Mouse (Mus musculus): ENCODE results near the gene Hopx. TPM values are rescaled to one million over a fixed set of nuclear protein-coding genes. Genes with fewer than 3 reads are reported as not detected.
A peak's percentile ranks its signal among the peaks of the same experiment; 100 is the strongest.

The Hopx gene
- polyA plus RNA-seq, 1 experiment from 2014 or later = 5.5 TPM

- H3K9me3 ChIP-seq = no peaks in the 10 kb centered on the region
- H3K9ac ChIP-seq = no peak overlapping the region
- no peak overlapping the region for H3K4me2 ChIP-seq
- no peak overlapping the region for H3K27ac ChIP-seq
- 90% methylated on average over 4 of the region's 4 CpGs for WGBS
- no peaks in the 10 kb centered on the region for H3K27me3 ChIP-seq
- ATAC-seq (ENCODE audit: insufficient number of reproducible peaks, low FRiP score, low TSS enrichment, low read depth) = no peak
- no peak overlapping the region for H3K4me3 ChIP-seq
- H3K36me3 ChIP-seq = no peaks in the 10 kb centered on the region
- 0 out of 2 replicates have a peak, but pooled peaks cover 3% of the 10 kb centered on the region for H3K4me1 ChIP-seq
Observed at GRCm38 (mm10) chr5:77084418-77084817, 30.5 kb downstream of the Hopx start.

- 0 out of 2 replicates have a peak, but pooled peaks cover 3% of the 10 kb centered on the region for H3K4me1 ChIP-seq
- no peak overlapping the region for H3K4me2 ChIP-seq
- no peaks in the 10 kb centered on the region for H3K9me3 ChIP-seq
- H3K9ac ChIP-seq = no peak overlapping the region
- no peaks in the 10 kb centered on the region for H3K36me3 ChIP-seq
- H3K27ac ChIP-seq = no peak overlapping the region
- no peak overlapping the region for H3K4me3 ChIP-seq
- WGBS = 77% methylated on average over 7 of the region's 7 CpGs
- H3K27me3 ChIP-seq = no peaks in the 10 kb centered on the region
- ATAC-seq (ENCODE audit: insufficient number of reproducible peaks, low FRiP score, low TSS enrichment, low read depth) = no peak
Observed at GRCm38 (mm10) chr5:77082735-77083134, 32.2 kb downstream of the Hopx start.

- H3K4me3 ChIP-seq = no peak overlapping the region
- H3K4me2 ChIP-seq = no peak overlapping the region
- H3K9ac ChIP-seq = no peak overlapping the region
- H3K36me3 ChIP-seq = no peaks in the 10 kb centered on the region
- peaks cover 7% of the 10 kb centered on the region; the same call in 1 of the 2 replicates for H3K4me1 ChIP-seq
- no peaks in the 10 kb centered on the region for H3K9me3 ChIP-seq
- 29% methylated on average over 4 of the region's 4 CpGs for WGBS
- H3K27ac ChIP-seq = peak overlapping the region; percentile 78
- ATAC-seq (ENCODE audit: insufficient number of reproducible peaks, low FRiP score, low TSS enrichment, low read depth) = peak; percentile 91
- H3K27me3 ChIP-seq = no peaks in the 10 kb centered on the region
Observed at GRCm38 (mm10) chr5:77080761-77081160, 34.2 kb downstream of the Hopx start.

- peak overlapping the region; percentile 86 for H3K27ac ChIP-seq
- no peak overlapping the region for H3K4me3 ChIP-seq
- no peaks in the 10 kb centered on the region for H3K9me3 ChIP-seq
- 74% methylated on average over 4 of the region's 4 CpGs for WGBS
- H3K9ac ChIP-seq = no peak overlapping the region
- no peaks in the 10 kb centered on the region for H3K36me3 ChIP-seq
- no peak overlapping the region for H3K4me2 ChIP-seq
- ATAC-seq (ENCODE audit: insufficient number of reproducible peaks, low FRiP score, low TSS enrichment, low read depth) = no peak
- no peaks in the 10 kb centered on the region for H3K27me3 ChIP-seq
- peaks cover 19% of the 10 kb centered on the region for H3K4me1 ChIP-seq
Observed at GRCm38 (mm10) chr5:77075951-77076350, 39.0 kb downstream of the Hopx start.

- peak; percentile 83 for ATAC-seq (ENCODE audit: insufficient number of reproducible peaks, low FRiP score, low TSS enrichment, low read depth)
- Histone ChIP-seq H3K27ac (peak overlapping the region; percentile 86), H3K36me3 (no peaks in the 10 kb centered on the region), H3K4me3 (no peak overlapping the region), H3K9me3 (no peaks in the 10 kb centered on the region), H3K27me3 (no peaks in the 10 kb centered on the region), H3K4me1 (peaks cover 16% of the 10 kb centered on the region), H3K9ac (no peak overlapping the region), H3K4me2 (no peak overlapping the region)
- WGBS = 45% methylated on average over 2 of the region's 2 CpGs
Observed at GRCm38 (mm10) chr5:77074914-77075313, 40.0 kb downstream of the Hopx start.

GRCm38 (mm10) chr5:77073794-77074193 lies 41.1 kb downstream of the Hopx start:
- H3K4me2 ChIP-seq = no peak overlapping the region
- WGBS = 83% methylated on average over 8 of the region's 8 CpGs
- H3K9me3 ChIP-seq = no peaks in the 10 kb centered on the region
- no peak overlapping the region for H3K4me3 ChIP-seq
- H3K36me3 ChIP-seq = no peaks in the 10 kb centered on the region
- H3K4me1 ChIP-seq = peaks cover 16% of the 10 kb centered on the region
- no peak overlapping the region for H3K27ac ChIP-seq
- no peak overlapping the region for H3K9ac ChIP-seq
- no peaks in the 10 kb centered on the region for H3K27me3 ChIP-seq
- ATAC-seq (ENCODE audit: insufficient number of reproducible peaks, low FRiP score, low TSS enrichment, low read depth) = no peak

GRCm38 (mm10) chr5:77071626-77072025 lies 43.3 kb downstream of the Hopx start:
- Histone ChIP-seq H3K9me3 (no peaks in the 10 kb centered on the region), H3K27ac (no peak overlapping the region), H3K4me1 (peaks cover 16% of the 10 kb centered on the region), H3K4me3 (no peak overlapping the region), H3K27me3 (no peaks in the 10 kb centered on the region), H3K9ac (no peak overlapping the region), H3K4me2 (no peak overlapping the region), H3K36me3 (no peaks in the 10 kb centered on the region)
- WGBS = 79% methylated on average over 3 of the region's 3 CpGs
- ATAC-seq (ENCODE audit: insufficient number of reproducible peaks, low FRiP score, low TSS enrichment, low read depth) = no peak

GRCm38 (mm10) chr5:77070987-77071386 lies 43.9 kb downstream of the Hopx start:
- ATAC-seq (ENCODE audit: insufficient number of reproducible peaks, low FRiP score, low TSS enrichment, low read depth) = no peak
- no peak overlapping the region for H3K4me2 ChIP-seq
- no peaks in the 10 kb centered on the region for H3K36me3 ChIP-seq
- H3K9ac ChIP-seq = no peak overlapping the region
- WGBS = 72% methylated on average over 2 of the region's 2 CpGs
- no peak overlapping the region for H3K4me3 ChIP-seq
- no peaks in the 10 kb centered on the region for H3K27me3 ChIP-seq
- peaks cover 15% of the 10 kb centered on the region for H3K4me1 ChIP-seq
- H3K9me3 ChIP-seq = no peaks in the 10 kb centered on the region
- no peak overlapping the region for H3K27ac ChIP-seq

GRCm38 (mm10) chr5:77067321-77067720 lies 47.6 kb downstream of the Hopx start:
- H3K4me2 ChIP-seq = no peak overlapping the region
- ATAC-seq (ENCODE audit: insufficient number of reproducible peaks, low FRiP score, low TSS enrichment, low read depth) = no peak
- no peak overlapping the region for H3K27ac ChIP-seq
- no peak overlapping the region for H3K9ac ChIP-seq
- no peaks in the 10 kb centered on the region for H3K27me3 ChIP-seq
- H3K4me1 ChIP-seq = no peaks in the 10 kb centered on the region
- H3K9me3 ChIP-seq = no peaks in the 10 kb centered on the region
- H3K4me3 ChIP-seq = no peak overlapping the region
- 63% methylated on average over 8 of the region's 8 CpGs for WGBS
- H3K36me3 ChIP-seq = no peaks in the 10 kb centered on the region

- peaks cover 7% of the 10 kb centered on the region; the same call in 1 of the 2 replicates for H3K4me1 ChIP-seq
- H3K9me3 ChIP-seq = no peaks in the 10 kb centered on the region
- 34% methylated on average over 17 of the region's 17 CpGs for WGBS
- H3K27ac ChIP-seq = no peak overlapping the region
- no peak for ATAC-seq (ENCODE audit: insufficient number of reproducible peaks, low FRiP score, low TSS enrichment, low read depth)
- no peak overlapping the region for H3K9ac ChIP-seq
- H3K4me3 ChIP-seq = peak overlapping the region; percentile 10; the same call in 1 of the 2 replicates
- H3K4me2 ChIP-seq = no peak overlapping the region
- H3K27me3 ChIP-seq = no peaks in the 10 kb centered on the region
- no peaks in the 10 kb centered on the region for H3K36me3 ChIP-seq
Observed at GRCm38 (mm10) chr5:77061372-77062038, 53.4 kb downstream of the Hopx start.

GRCm38 (mm10) chr5:77060363-77060762 lies 54.6 kb downstream of the Hopx start:
- no peak overlapping the region for H3K4me2 ChIP-seq
- no peak for ATAC-seq (ENCODE audit: insufficient number of reproducible peaks, low FRiP score, low TSS enrichment, low read depth)
- H3K36me3 ChIP-seq = no peaks in the 10 kb centered on the region
- H3K27me3 ChIP-seq = no peaks in the 10 kb centered on the region
- H3K9me3 ChIP-seq = no peaks in the 10 kb centered on the region
- H3K27ac ChIP-seq = no peak overlapping the region
- H3K4me1 ChIP-seq = peaks cover 7% of the 10 kb centered on the region; the same call in 1 of the 2 replicates
- no peak overlapping the region for H3K4me3 ChIP-seq
- WGBS = 32% methylated on average over 10 of the region's 10 CpGs
- H3K9ac ChIP-seq = no peak overlapping the region

GRCm38 (mm10) chr5:77056881-77057440 lies 58.0 kb downstream of the Hopx start:
- 63% methylated on average over 12 of the region's 12 CpGs for WGBS
- no peak overlapping the region for H3K4me3 ChIP-seq
- no peak overlapping the region for H3K27ac ChIP-seq
- no peaks in the 10 kb centered on the region for H3K9me3 ChIP-seq
- peaks cover 7% of the 10 kb centered on the region; the same call in 1 of the 2 replicates for H3K4me1 ChIP-seq
- H3K4me2 ChIP-seq = no peak overlapping the region
- no peak for ATAC-seq (ENCODE audit: insufficient number of reproducible peaks, low FRiP score, low TSS enrichment, low read depth)
- H3K27me3 ChIP-seq = no peaks in the 10 kb centered on the region
- H3K9ac ChIP-seq = no peak overlapping the region
- H3K36me3 ChIP-seq = no peaks in the 10 kb centered on the region

Data from limb, embryonic 15.5 days (tissue).